Mouse (Mus musculus) cerebellum, adult (tissue): ENCODE measurements around the gene 6030408B16Rik.

Experiments
- ATAC-seq: cut with Nextera tagmentation; 2 replicates; pipeline ENCODE4 v1.9.2; 2017; ENCODE audit warnings: mild to moderate bottlenecking, moderate library complexity, mixed read lengths; ENCODE audit not compliant: insufficient number of reproducible peaks, low FRiP score, low TSS enrichment

Gene 6030408B16Rik

GRCm38 (mm10) chr15:101266132-101266963, 26.7 kb upstream of the 6030408B16Rik start:
- ATAC-seq: peak; percentile 54

GRCm38 (mm10) chr15:101267053-101268032, 25.7 kb upstream of the 6030408B16Rik start:
- no peak for ATAC-seq

DNA sequence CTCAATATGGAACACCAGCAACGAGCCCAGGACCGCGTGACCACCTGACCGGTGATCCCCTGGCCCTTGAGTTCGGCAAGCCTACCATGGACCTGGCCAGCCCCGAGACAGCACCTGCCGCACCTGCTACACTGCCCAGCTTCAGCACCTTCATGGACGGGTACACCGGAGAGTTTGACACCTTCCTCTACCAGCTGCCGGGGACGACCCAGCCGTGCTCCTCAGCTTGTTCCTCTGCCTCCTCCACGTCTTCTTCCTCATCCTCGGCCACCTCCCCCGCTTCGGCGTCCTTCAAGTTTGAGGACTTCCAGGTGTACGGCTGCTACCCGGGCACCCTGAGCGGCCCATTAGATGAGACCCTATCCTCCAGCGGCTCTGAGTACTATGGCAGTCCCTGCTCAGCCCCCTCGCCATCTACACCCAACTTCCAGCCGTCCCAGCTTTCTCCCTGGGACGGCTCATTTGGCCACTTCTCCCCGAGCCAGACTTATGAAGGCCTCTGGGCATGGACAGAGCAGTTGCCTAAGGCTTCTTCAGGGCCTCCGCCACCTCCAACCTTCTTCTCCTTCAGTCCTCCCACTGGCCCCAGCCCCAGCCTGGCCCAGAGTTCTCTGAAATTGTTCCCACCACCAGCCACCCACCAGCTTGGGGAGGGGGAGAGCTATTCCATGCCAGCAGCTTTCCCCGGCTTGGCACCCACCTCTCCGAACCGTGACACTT, 22.8 kb upstream of the 6030408B16Rik start:
- no peak for ATAC-seq

GRCm38 (mm10) chr15:101271107-101271506, 21.9 kb upstream of the 6030408B16Rik start:
- no peak for ATAC-seq

GRCm38 (mm10) chr15:101271513-101271912, 21.5 kb upstream of the 6030408B16Rik start:
- ATAC-seq: no peak

DNA sequence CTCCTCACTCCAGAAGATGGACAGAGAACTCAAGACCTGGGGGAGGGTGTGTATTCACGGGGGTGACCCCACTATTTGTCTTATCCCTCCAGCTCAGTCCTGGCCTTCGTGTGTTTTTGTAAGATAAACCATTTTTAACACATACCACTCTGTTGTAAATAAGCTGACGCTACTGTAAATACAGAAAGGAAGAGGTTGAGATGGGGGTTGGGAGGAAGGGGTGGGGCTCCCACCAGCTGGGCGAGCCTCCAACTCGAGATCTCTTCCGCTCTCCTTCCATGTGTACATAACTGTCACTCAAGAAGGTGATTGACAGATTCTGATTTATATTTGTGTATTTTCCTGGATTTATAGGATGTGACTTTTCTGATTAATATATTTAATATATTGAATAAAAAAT, 18.6 kb upstream of the 6030408B16Rik start:
- ATAC-seq: no peak

DNA sequence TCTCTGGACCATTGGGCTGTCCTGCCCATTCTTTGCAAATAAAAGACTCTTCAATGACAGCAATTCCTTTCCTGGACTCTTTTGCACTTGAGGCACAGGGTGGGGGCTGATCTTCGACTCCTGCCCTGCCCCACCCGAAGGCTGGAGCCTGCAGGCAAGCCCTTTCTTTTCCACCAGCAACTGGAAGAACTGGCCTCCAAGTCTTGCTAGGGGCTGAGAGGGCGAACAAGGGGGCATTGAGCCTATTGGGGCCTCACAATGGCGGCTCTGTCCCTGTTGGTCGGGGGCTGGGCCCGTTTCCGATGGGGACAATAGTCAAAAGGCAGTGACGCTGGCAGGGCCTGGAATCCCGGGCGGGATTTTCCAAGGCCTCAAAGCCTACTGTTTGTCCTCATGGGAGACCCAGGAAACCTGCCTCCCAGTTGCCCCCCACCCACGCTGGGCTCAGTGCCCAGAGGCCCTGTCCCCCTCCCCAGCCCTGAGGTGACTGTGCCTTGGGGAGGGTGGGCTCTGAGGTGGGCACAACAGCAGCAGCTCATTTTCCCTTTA, 15.6 kb upstream of the 6030408B16Rik start:
- ATAC-seq: no peak

GRCm38 (mm10) chr15:101278589-101278988, 14.4 kb upstream of the 6030408B16Rik start:
- ATAC-seq: no peak

DNA sequence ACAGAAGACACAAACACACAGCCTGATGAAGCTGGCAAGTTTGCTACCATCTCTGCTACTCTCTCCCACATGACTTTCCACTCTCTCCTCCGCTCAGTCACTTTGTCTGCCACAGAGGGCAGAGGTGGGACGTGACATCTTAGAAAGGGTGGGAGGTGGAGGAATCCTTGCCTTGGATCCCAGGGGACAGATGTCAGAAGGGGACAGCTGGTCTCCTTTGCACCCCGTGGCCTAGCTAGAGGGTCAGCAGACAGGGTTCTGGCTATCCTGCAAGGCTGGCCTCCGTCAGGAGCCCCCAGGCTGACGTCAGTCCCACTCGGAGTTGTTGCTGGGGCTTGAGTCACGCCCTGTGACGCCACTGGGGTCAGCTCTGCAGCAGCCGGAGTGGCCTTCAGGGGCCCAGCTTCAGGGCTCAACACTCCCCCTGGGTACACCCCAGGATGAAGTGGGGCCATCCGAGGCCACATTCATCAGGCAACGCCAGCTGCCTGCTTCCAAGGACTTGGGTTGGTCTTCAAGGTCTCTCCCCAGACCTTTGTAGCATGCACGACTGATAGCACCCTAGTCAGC, 13.5 kb upstream of the 6030408B16Rik start:
- no peak for ATAC-seq

GRCm38 (mm10) chr15:101282471-101282870, 10.5 kb upstream of the 6030408B16Rik start:
- ATAC-seq: no peak

GRCm38 (mm10) chr15:101283183-101283910, 9.7 kb upstream of the 6030408B16Rik start:
- ATAC-seq: no peak; the same call in 1 of the 2 replicates

GRCm38 (mm10) chr15:101283911-101284750, 8.9 kb upstream of the 6030408B16Rik start, which contains the start of gene Atg101:
TSS of gene Atg101 (plus strand) at chr15:101284272.
- peak; percentile 87 for ATAC-seq

DNA sequence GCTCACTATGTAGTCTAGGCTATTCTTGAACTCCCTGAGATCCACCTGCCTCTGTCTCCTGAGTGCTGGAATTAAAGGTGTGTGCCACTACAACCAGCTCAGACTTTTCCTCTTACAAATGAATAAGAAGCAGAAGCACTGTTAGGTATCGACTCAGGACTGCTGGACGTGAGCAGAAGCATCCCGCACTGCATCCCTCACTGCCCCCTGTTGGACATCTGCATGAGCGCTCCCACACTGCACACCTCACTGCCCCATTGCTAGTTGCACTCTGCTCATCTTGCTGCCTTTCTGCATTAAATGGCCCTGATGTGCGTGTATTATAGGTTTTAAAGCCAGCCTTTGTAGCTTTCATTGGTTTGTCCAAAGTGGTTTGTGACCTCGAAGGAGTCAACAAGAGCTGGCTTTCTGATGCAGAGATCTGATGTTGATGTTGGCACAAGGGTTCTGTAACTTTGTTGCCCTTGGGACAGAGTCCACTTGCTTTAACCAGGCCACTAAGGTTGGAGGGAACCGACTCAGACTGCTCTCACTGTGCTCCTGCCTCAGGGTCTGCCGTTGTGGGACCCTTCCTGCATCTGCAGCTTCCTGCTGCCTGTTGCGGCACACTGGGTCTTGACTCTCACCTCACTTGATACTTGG, 6.8 kb upstream of the 6030408B16Rik start:
- no peak for ATAC-seq

DNA sequence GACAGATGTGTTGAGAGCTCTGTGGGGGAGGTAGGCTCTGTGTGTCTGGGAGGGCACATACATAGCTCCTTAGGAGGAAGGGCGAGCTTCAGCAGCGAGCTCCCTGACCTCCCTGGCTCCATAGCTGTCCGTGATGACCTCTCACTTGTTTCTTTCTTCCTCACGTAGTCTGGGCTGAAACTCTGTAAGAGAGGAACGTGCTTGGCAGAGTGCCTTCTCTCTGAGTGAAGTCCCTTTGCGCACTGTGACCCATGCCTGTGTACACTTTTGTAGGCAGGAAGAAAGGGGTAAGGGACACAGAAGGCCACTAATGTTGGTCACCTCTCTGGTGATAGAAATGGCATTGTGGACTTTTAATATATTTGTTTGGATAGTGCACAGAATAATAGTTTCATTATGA, 5.7 kb upstream of the 6030408B16Rik start:
- ATAC-seq: no peak

DNA sequence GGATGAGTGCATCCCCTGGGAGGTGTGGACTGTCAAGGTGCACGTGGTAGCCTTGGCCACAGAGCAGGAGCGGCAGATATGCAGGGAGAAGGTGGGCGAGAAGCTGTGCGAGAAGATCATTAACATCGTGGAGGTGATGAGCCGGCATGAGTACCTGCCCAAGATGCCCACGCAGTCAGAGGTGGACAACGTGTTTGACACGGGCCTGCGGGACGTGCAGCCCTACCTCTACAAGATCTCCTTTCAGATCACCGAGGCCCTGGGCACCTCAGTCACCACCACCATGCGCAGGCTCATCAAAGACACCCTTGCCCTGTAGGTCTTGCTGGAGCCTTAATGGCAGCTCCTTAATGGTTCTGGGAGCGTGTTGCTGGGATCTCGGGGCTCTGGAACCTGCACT, 2.7 kb upstream of the 6030408B16Rik start:
- ATAC-seq: no peak

DNA sequence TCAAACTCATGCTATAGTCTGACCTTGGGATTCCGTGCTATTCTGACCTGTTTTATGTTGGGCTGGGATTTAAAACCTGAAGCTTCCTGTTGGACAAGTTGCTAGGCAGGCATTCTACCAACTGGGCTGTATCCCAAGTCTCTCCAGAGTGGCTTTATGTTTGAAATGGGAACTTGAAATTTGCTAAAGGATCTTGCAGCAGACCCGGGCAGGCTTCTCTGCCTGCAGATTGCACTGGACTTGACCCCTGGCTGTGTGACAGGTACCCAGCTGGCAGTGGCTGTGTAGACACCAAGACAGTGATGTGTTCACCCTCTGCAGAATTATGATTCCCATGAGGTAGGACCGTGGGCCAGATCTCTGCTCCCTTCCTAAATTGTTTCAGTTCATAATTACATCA, 1.0 kb upstream of the 6030408B16Rik start:
- no peak for ATAC-seq

GRCm38 (mm10) chr15:101294028-101294894, 1.2 kb downstream of the 6030408B16Rik start:
- ATAC-seq: no peak
